Mouse (Mus musculus) cerebellum, adult 11-12 months (tissue): ENCODE measurements at regions not wholly inside any gene's neighbourhood (a gene's known extent, or its start where the extent isn't known, plus 50 kb on each side); places are given as distances from the start of the nearest gene placed in this dataset.

Experiments used
- DNase-seq: peaks from one replicate; pipeline ENCODE4 v3.0.0; 2022

DNA sequence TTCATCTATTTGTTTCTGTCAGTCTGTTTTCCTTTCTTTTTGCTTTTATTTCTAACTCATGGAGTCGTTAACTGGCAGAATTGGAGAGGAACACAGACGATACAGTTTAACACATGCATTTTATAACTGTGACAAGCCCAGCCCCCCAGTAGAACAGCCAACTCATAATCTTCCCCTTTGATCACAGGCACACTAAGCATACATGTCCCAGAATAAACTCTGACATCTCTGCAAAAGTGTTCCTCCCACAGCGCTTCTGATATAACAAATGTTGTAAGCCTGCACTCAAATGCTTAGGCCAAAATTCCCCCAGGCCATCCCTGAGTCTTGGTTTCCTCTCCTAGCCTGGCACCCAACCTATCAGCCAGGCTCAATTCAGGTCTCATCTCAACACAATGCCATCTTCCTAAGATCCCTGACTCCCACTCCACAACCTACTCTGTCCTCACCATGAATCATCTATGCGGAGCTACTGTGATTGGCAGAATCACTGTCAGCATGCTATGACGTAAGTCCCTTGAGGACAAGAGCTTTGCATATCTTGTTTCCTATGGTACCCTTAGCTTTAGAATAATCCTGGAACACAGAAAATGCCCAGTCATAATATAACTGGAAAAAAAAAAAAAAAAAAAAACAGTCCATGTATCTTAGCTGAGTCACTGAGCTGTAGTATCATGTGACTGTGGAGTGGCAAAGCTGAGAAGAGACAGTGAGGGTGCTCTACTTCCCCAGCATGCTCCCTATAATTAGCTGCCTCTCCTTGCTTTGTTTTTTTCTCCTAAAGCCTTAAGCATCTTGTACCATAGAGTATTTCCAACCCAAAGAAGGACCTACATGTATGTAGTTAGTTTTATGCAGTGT, 146.7 kb downstream of the Plk2 start:
- no peak for DNase-seq

GRCm38 (mm10) chr13:110542303-110543065, 147.6 kb downstream of the Plk2 start:
- no peak for DNase-seq

GRCm38 (mm10) chr13:110545454-110545853, 150.6 kb downstream of the Plk2 start:
- DNase-seq, result no peak

DNA sequence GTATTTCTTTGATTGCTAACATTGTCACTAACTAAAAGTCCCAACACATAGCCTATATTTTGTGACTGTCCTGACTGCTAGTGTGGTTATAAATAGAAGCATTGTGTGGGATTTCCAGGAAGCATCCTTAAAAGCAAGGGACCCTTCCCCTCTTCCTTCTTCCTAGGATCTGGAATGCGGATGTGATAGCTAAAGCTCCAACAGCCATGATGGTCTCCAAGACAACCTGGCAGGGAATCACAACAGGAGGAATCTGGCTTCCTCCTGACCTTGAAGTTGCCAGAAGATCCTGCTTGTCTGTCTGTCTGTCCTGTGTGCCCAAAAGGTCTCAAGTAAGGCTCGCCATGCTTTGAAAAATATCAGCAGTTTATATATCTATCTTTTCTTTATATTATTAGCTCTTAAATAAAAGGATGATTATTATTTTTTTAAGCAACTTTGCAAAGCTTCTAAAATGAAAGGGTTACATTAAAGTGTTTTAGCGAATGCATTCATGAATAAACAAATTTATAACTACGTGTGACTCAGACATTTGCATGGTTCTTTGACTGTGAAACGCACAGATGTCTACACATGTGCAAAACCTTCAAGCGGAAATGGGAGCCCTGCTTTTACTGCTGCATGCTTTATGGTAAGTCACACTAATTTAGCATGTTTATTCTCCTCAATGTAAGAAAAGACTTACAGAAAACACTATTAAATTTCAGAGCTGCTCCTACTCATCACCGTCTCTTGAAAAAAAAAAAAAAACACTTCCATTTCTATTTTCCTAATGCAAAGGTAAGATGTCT, 160.9 kb downstream of the Plk2 start:
- no peak for DNase-seq

GRCm38 (mm10) chr13:110556355-110557095, 161.7 kb downstream of the Plk2 start:
- DNase-seq, result no peak

GRCm38 (mm10) chr13:110557930-110558727, 163.3 kb downstream of the Plk2 start:
- no peak for DNase-seq

DNA sequence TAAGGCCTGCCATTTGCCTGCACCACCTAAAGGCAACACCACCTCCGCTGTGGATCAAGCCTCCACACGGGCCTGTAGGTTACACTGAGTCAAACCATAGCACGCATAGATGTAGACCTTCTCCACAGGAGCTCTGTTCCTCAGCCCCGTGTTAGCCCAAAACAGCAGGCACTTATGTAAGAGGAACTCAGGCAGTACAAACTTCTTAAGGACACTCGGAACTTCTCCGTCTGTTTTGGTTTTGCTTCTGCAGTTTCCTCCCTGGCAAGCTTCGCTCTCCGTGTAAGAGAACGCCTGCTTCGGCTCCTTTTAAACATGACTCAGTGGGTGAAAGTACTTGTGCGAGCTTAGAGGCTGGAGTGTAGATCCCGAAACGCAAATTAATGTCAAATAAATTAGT, 165.7 kb downstream of the Plk2 start:
- DNase-seq, result no peak

- no peak for DNase-seq
Measured at GRCm38 (mm10) chr13:110562499-110562898, 167.7 kb downstream of the Plk2 start.

- no peak for DNase-seq
Measured at GRCm38 (mm10) chr13:110562902-110563301, 168.1 kb downstream of the Plk2 start.

DNA sequence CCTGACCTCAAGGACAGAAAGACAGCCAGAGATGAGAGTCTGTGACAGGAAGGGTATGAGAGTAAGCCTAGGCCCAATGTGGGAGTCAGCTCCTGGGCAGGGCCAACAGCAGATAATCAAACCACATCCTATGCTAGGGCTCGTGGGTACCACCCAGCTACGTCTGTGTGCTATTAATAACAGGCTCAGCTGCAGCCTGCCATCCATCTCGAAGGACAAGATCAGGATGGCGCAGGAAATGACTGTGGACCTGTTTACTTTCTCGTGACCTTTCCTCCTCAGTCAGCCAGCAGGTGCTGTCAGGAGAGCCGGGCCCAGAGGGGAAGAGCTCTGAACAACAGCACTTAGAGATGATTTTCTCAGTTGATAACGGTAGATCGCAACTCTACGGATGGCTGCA, 169.1 kb downstream of the Plk2 start:
- DNase-seq, result no peak

DNA sequence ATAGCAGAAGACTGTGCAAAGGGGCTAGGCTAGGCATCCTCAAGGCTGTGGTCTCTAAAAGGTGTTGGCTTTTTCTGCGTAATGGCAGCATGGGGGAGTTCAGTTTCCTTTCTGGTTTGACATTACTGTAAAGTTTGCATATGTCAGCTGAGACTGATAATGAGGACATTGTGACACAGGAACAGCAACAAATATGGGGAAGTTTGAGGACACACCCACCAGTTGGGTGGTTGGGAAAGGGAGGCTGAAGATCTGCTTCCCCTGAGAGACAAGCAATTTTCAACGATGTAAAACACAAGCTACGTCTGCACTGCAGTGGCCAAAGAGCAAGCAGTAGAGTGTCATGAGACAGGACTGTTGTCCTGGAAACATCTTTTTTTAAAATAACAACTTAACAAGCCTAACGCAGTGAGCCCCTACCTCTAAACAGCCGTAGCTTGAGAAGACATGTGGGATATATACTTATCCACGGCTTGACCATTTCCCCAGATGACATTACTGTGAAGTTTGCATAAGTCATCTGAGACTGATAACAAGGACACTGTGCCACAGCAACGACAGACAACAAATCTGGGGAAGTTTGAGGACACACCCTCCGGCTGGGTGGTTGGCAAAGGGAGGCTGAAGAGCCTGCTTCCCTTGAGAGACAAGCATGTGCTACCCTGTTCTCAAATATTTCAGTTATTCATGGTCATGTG, 173.8 kb downstream of the Plk2 start:
- DNase-seq, result no peak

DNA sequence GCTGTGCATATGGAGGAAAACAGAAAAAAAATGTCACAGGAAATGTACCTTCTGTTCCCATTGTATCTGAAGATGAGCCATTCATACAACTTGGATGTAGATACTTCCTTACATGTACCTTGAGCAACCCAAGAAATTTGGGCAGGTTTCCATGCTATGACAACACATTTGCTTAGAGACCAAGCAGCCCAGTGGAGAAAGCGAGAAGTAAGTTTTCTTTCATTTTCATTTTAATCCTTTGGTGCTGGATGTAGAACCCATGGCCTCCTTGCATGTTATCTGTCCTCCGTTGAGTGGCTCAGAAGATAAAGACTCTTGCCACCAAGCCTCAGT, 174.3 kb downstream of the Plk2 start:
- DNase-seq, result no peak

DNA sequence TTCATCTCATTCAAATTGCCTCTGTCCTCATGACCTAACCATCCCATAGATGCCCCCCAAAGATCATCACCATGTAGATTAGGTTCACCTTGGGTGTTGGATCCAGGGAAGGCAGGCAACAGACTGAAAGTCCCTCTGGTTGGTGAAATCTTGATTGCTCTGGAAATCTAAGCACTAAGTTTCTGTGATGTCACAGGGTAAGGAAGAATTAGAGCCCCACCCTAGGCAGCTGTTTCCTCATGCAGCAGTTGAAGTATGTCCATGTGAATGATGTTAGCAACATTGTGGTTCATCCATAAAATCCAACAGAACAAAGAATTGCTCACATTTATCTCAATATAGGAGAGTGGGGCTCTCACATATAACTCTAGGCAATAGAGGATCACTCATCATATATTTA, 175.5 kb downstream of the Plk2 start:
- no peak for DNase-seq

- no peak for DNase-seq
Measured at GRCm38 (mm10) chr13:110573360-110574065, 178.7 kb downstream of the Plk2 start.

GRCm38 (mm10) chr13:110574764-110575471, 180.1 kb downstream of the Plk2 start:
- no peak for DNase-seq

GRCm38 (mm10) chr13:110578159-110578558, 183.3 kb downstream of the Plk2 start:
- no peak for DNase-seq

GRCm38 (mm10) chr13:110580166-110580565, 185.3 kb downstream of the Plk2 start:
- no peak for DNase-seq

DNA sequence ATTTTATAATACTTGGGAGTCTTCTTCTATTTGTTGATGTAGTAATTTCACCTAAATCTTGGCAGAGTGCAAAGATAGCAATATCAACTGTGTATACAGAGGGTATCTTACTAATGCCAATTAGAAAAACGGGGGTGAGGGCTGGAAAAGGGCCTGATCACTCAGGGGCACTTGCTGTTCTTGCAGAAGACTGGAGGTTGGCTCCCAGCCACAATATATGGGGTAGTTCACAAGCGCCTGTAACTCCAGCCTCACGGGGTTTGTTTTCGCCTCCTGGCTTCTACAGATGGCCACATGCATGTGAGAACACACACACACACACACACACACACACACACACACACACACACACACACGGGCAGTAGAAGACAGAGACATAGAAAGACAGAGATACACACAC, 185.7 kb downstream of the Plk2 start:
- no peak for DNase-seq

- DNase-seq, result no peak
Measured at GRCm38 (mm10) chr13:110584765-110585164, 189.9 kb downstream of the Plk2 start.

- DNase-seq, result no peak
Measured at GRCm38 (mm10) chr13:110594630-110595029, 199.8 kb downstream of the Plk2 start.
